Mouse (Mus musculus): Measurements from ENCODE around the gene Ankrd54. TPM values are rescaled to one million over a fixed set of nuclear protein-coding genes. Genes with fewer than 3 reads are reported as not detected.

The Ankrd54 gene
- polyA plus RNA-seq, 1 experiment from 2014 or later: 42.6 TPM

DNA sequence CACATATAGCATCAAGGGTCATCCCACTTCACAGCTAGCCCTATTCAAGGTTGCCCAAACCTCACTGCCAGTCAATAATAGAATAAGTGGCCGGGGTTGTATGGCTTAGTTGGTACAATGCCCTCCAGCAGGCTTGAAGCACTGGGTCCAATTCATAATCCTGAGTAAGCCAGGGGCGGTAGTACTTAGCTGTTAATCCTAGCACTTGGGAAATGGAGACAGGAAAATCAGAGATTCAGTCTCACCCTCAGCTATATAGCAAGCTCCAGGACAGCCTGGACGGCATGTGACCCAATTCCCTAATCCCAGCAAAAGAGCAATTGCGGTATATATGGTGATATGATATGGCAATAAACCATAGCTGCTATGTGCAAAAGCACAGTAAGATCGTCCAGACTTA is 55.6 kb downstream of the Ankrd54 start:
- ATAC-seq (replicated peaks; ENCODE audit: low FRiP score, low read depth) (no peak), DNase-seq (ENCODE audit: low spot score) (no peak)
- no peak for TF ChIP-seq CTCF (IDR thresholded peaks at IDR 0.05; ENCODE audit: low read depth)
- no peak overlapping the region for H3K4me2 ChIP-seq (ENCODE audit: low read length)
- no peak overlapping the region for H3K9ac ChIP-seq (ENCODE audit: low read depth, low read length)
- H3K4me3 ChIP-seq (replicated peaks; ENCODE audit: low read depth, low read length): no peak overlapping the region
- 90% methylated on average over 5 of the region's 5 CpGs for WGBS
- no peak overlapping the region for H3K27ac ChIP-seq
- H3K36me3 ChIP-seq (ENCODE audit: insufficient read depth, low read length): peaks cover 31% of the 10 kb centered on the region
- no peaks in the 10 kb centered on the region for H3K27me3 ChIP-seq (ENCODE audit: insufficient read depth, low read length)
- H3K9me3 ChIP-seq (replicated peaks; ENCODE audit: low read length): no peaks in the 10 kb centered on the region
- H3K4me1 ChIP-seq (replicated peaks; ENCODE audit: insufficient read depth, low read length): no peaks in the 10 kb centered on the region

GRCm38 (mm10) chr15:79006638-79007037 is 56.1 kb downstream of the Ankrd54 start:
- Histone ChIP-seq H3K9me3 (replicated peaks; ENCODE audit: low read length) (no peaks in the 10 kb centered on the region), H3K4me2 (ENCODE audit: low read length) (no peak overlapping the region), H3K27ac (no peak overlapping the region), H3K27me3 (ENCODE audit: insufficient read depth, low read length) (no peaks in the 10 kb centered on the region), H3K4me1 (replicated peaks; ENCODE audit: insufficient read depth, low read length) (no peaks in the 10 kb centered on the region), H3K36me3 (ENCODE audit: insufficient read depth, low read length) (peaks cover 34% of the 10 kb centered on the region), H3K9ac (ENCODE audit: low read depth, low read length) (no peak overlapping the region), H3K4me3 (replicated peaks; ENCODE audit: low read depth, low read length) (no peak overlapping the region)
- WGBS: 77% methylated on average over 3 of the region's 3 CpGs
- TF ChIP-seq CTCF (IDR thresholded peaks at IDR 0.05; ENCODE audit: low read depth): no peak
- DNase-seq (ENCODE audit: low spot score) (no peak), ATAC-seq (replicated peaks; ENCODE audit: low FRiP score, low read depth) (no peak)

GRCm38 (mm10) chr15:79005581-79005980 is 57.1 kb downstream of the Ankrd54 start:
- DNase-seq (ENCODE audit: low spot score) (no peak), ATAC-seq (replicated peaks; ENCODE audit: low FRiP score, low read depth) (no peak)
- Histone ChIP-seq H3K4me1 (replicated peaks; ENCODE audit: insufficient read depth, low read length) (no peaks in the 10 kb centered on the region), H3K9me3 (replicated peaks; ENCODE audit: low read length) (no peaks in the 10 kb centered on the region), H3K27ac (no peak overlapping the region), H3K9ac (ENCODE audit: low read depth, low read length) (no peak overlapping the region), H3K4me3 (replicated peaks; ENCODE audit: low read depth, low read length) (no peak overlapping the region), H3K27me3 (ENCODE audit: insufficient read depth, low read length) (no peaks in the 10 kb centered on the region), H3K4me2 (ENCODE audit: low read length) (no peak overlapping the region), H3K36me3 (ENCODE audit: insufficient read depth, low read length) (peaks cover 45% of the 10 kb centered on the region)
- WGBS: 89% methylated on average over 9 of the region's 9 CpGs
- no peak for TF ChIP-seq CTCF (IDR thresholded peaks at IDR 0.05; ENCODE audit: low read depth)

Other genes starting within 250 kb of the Ankrd54 start
- gene Cdc42ep1, start 220.3 kb downstream of the Ankrd54 start, polyA plus RNA-seq (2015; fragmentation: Nextera tagmentation; extraction: Ambion mirVana): 51.4 and 57.1 TPM in 2 replicates
- gene Lgals2, start 207.4 kb downstream of the Ankrd54 start, polyA plus RNA-seq (2015; fragmentation: Nextera tagmentation; extraction: Ambion mirVana): 0.91 and 1.2 TPM in 2 replicates
- 41.5 and 42.8 TPM in 2 replicates for gene Gga1, start 185.7 kb downstream of the Ankrd54 start, polyA plus RNA-seq (2015; fragmentation: Nextera tagmentation; extraction: Ambion mirVana)
- 0.30 TPM in 1 of 2 replicates, not detected in the other for gene Gm49510, start 163.2 kb downstream of the Ankrd54 start, polyA plus RNA-seq (2015; fragmentation: Nextera tagmentation; extraction: Ambion mirVana)
- gene Sh3bp1, start 163.1 kb downstream of the Ankrd54 start, polyA plus RNA-seq (2015; fragmentation: Nextera tagmentation; extraction: Ambion mirVana): 19.6 and 24.6 TPM in 2 replicates
- 7.1 and 7.8 TPM in 2 replicates for gene Pdxp, start 149.0 kb downstream of the Ankrd54 start, polyA plus RNA-seq (2015; fragmentation: Nextera tagmentation; extraction: Ambion mirVana)
- 576 and 592 TPM in 2 replicates for gene Lgals1, start 136.2 kb downstream of the Ankrd54 start, polyA plus RNA-seq (2015; fragmentation: Nextera tagmentation; extraction: Ambion mirVana)
- gene Nol12, start 128.0 kb downstream of the Ankrd54 start, polyA plus RNA-seq (2015; fragmentation: Nextera tagmentation; extraction: Ambion mirVana): 43.8 and 46.8 TPM in 2 replicates
- gene Triobp, start 115.2 kb downstream of the Ankrd54 start, polyA plus RNA-seq (2015; fragmentation: Nextera tagmentation; extraction: Ambion mirVana): 30.5 and 33.0 TPM in 2 replicates
- gene H1f0, start 34.4 kb downstream of the Ankrd54 start, polyA plus RNA-seq (2015; fragmentation: Nextera tagmentation; extraction: Ambion mirVana): 522 and 524 TPM in 2 replicates
- 0.13 and 0.24 TPM in 2 replicates for gene Galr3, start 21.0 kb downstream of the Ankrd54 start, polyA plus RNA-seq (2015; fragmentation: Nextera tagmentation; extraction: Ambion mirVana)
- 199 and 218 TPM in 2 replicates for gene Eif3l, start 12.3 kb upstream of the Ankrd54 start, polyA plus RNA-seq (2015; fragmentation: Nextera tagmentation; extraction: Ambion mirVana)
- 5.9 and 6.6 TPM in 2 replicates for gene Micall1, start 46.0 kb upstream of the Ankrd54 start, polyA plus RNA-seq (2015; fragmentation: Nextera tagmentation; extraction: Ambion mirVana)
- gene Polr2f, start 78.1 kb upstream of the Ankrd54 start, polyA plus RNA-seq (2015; fragmentation: Nextera tagmentation; extraction: Ambion mirVana): 314 and 321 TPM in 2 replicates
- 12.9 and 15.2 TPM in 2 replicates for gene 1700088E04Rik, start 78.4 kb upstream of the Ankrd54 start, polyA plus RNA-seq (2015; fragmentation: Nextera tagmentation; extraction: Ambion mirVana)
- gene Sox10, start 102.3 kb upstream of the Ankrd54 start, polyA plus RNA-seq (2015; fragmentation: Nextera tagmentation; extraction: Ambion mirVana): 0.23 and 0.25 TPM in 2 replicates
- gene Pick1, start 166.3 kb upstream of the Ankrd54 start, polyA plus RNA-seq (2015; fragmentation: Nextera tagmentation; extraction: Ambion mirVana): 31.8 and 35.6 TPM in 2 replicates
- 0.33 and 0.42 TPM in 2 replicates for gene Gm49486, start 166.5 kb upstream of the Ankrd54 start, polyA plus RNA-seq (2015; fragmentation: Nextera tagmentation; extraction: Ambion mirVana)
- 0.23 TPM in 1 of 2 replicates, not detected in the other for gene Slc16a8, start 191.9 kb upstream of the Ankrd54 start, polyA plus RNA-seq (2015; fragmentation: Nextera tagmentation; extraction: Ambion mirVana)
- 23.9 and 25.0 TPM in 2 replicates for gene Baiap2l2, start 222.6 kb upstream of the Ankrd54 start, polyA plus RNA-seq (2015; fragmentation: Nextera tagmentation; extraction: Ambion mirVana)

Measured in kidney, postnatal 0 days (tissue).